Mouse (Mus musculus): Measurements from ENCODE around the gene Flnb.

DNA sequence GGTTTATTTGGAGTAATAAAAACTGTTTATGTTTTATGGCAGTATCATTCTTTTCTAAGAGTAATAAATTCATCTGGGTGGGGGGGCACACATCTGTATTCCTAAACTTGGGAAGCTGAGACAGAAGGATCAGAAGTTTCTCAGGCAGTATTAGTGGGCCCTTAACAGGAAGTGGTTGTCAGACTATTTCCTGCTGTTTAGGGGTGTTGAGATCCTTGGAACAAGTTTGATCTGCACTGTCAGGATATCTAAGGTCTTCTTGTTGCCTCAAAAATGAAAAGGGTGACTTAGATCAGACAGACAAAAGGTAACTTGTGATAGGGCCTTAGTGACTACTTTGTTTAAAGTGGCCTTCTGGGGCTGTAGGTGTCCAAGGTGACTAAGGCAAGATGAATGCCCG, 160.4 kb downstream of the Flnb start:
- TF ChIP-seq GATA1 (IDR thresholded peaks at IDR 0.05; ENCODE audit: borderline replicate concordance, low read length) (no peak), FLI1 (IDR thresholded peaks at IDR 0.05; ENCODE audit: low read length) (no peak)

Data from megakaryocyte, embryonic 14.5 days (primary cell).